In the genomic region with DNA sequence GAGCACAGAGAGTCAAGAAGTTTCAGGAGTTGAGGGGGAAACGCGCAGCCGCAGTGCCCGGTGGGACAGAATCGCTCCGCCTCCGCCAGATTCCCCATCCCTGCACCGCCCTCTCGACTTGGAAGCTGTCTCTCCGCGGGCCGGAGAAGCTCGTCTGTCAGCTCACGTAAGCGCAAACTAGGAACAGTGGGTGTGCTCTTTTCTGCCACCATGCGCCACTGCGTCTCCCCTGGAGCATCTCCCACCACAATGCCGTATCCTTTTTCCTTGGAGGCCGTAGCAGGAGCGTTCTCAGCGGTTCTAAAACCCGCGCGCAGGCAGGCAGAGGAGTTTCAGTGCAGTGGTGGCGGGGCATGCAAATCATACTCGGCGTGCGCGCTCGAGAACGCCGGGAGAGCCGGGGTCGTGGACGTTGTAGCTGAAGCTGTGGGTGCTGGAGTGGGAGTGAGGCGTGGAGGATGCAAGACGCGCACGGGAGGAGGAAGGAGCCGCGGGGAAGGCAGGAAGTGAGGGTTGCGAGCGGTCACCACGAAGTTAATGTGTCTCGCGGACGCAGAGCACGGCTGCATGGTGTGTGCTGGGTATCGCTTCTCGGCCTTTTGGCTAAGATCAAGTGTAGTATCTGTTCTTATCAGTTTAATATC, we compare ENCODE assay signal across 8 mouse cellular contexts. TPM values are rescaled to one million over a fixed set of nuclear protein-coding genes. Genes with fewer than 3 reads are reported as not detected.
DNase-seq lines count a peak whose midpoint lies in the region; ATAC-seq lines count a peak whose summit lies in the region.
"Not testable (repeated sequence)": the region's sequence is repeated elsewhere in the genome, so short reads cannot be mapped to it uniquely, and the experiment has no call there.

No protein-coding gene starts in this region.

- peak; percentile 87 for DNase-seq in forebrain, embryonic 14.5 days (ENCODE audit: low spot score)
- DNase-seq in heart, postnatal 10 days = peak; percentile 86
- DNase-seq in kidney, postnatal 36 days = peak; percentile 69 to 83
- peak; percentile 74 for DNase-seq in telencephalon, adult 2 months (ENCODE audit: low read depth, low spot score)

- intact Hi-C loops in heart, postnatal 10 days (cut with DNase I) = not testable (repeated sequence)

- H3K9me3 ChIP-seq in forebrain, embryonic 14.5 days (replicated peaks; ENCODE audit: control insufficient read depth, low read length); liver, embryonic 16.5 days (replicated peaks; ENCODE audit: control insufficient read depth, low read length); neural tube, embryonic 13.5 days: not testable (repeated sequence)

- not testable (repeated sequence) for H3K36me3 ChIP-seq in forebrain, embryonic 14.5 days (ENCODE audit: control insufficient read depth, insufficient read depth, low read length); liver, embryonic 16.5 days (ENCODE audit: control insufficient read depth, insufficient read depth); neural tube, embryonic 13.5 days

- peak; percentile 75 for ATAC-seq in CD4-positive, CD25-positive, alpha-beta regulatory T cell, adult 4 months
- ATAC-seq in cerebellum, adult (ENCODE audit: insufficient number of reproducible peaks, low FRiP score, low TSS enrichment) = peak; percentile 90
- ATAC-seq in forebrain, embryonic 14.5 days = peak; percentile 92
- peak; percentile 78 for ATAC-seq in liver, embryonic 16.5 days (ENCODE audit: low read depth)
- peak; percentile 87 for ATAC-seq in neural tube, embryonic 13.5 days (ENCODE audit: low read depth)

- H3K27ac ChIP-seq in forebrain, embryonic 14.5 days (ENCODE audit: low read depth, low read length) = peak overlapping the region; percentile 63; the same call in 1 of the 2 replicates
- H3K27ac ChIP-seq in liver, embryonic 16.5 days (ENCODE audit: low read length) = not testable (repeated sequence)
- peak overlapping the region; percentile 80 for H3K27ac ChIP-seq in neural tube, embryonic 13.5 days (replicated peaks)

- H3K4me1 ChIP-seq in forebrain, embryonic 14.5 days (ENCODE audit: control insufficient read depth, insufficient read depth, low read length); liver, embryonic 16.5 days (ENCODE audit: control insufficient read depth, low read depth, low read length): not testable (repeated sequence)
- H3K4me1 ChIP-seq in neural tube, embryonic 13.5 days (replicated peaks) = peaks cover 11% of the 10 kb centered on the region

- WGBS in forebrain, embryonic 14.5 days = 0% methylated on average over 35 of the region's 50 CpGs
- WGBS in liver, embryonic 16.5 days (ENCODE audit: insufficient replicate concordance) = under 1% methylated on average over 35 of the region's 50 CpGs
- WGBS in neural tube, embryonic 13.5 days = under 1% methylated on average over 41 of the region's 50 CpGs

- not testable (repeated sequence) for H3K27me3 ChIP-seq in forebrain, embryonic 14.5 days (replicated peaks; ENCODE audit: control insufficient read depth, insufficient read depth, low read length)
- peaks cover 23% of the 10 kb centered on the region for H3K27me3 ChIP-seq in liver, embryonic 16.5 days (ENCODE audit: control insufficient read depth, insufficient read depth, low read depth, low read length)
- H3K27me3 ChIP-seq in neural tube, embryonic 13.5 days = peaks cover 21% of the 10 kb centered on the region

- H3K9ac ChIP-seq in forebrain, embryonic 14.5 days (ENCODE audit: low read length) = peak overlapping the region; percentile 64
- peak overlapping the region; percentile 53 for H3K9ac ChIP-seq in liver, embryonic 16.5 days (ENCODE audit: low read depth, low read length)
- peak overlapping the region; percentile 72 for H3K9ac ChIP-seq in neural tube, embryonic 13.5 days

- H3K4me3 ChIP-seq in forebrain, embryonic 14.5 days (ENCODE audit: low read depth, low read length) = peak overlapping the region; percentile 47
- H3K4me3 ChIP-seq in liver, embryonic 16.5 days (ENCODE audit: low read depth, low read length) = peak overlapping the region; percentile 59
- peak overlapping the region; percentile 58 for H3K4me3 ChIP-seq in neural tube, embryonic 13.5 days

- H3K4me2 ChIP-seq in forebrain, embryonic 14.5 days (ENCODE audit: low read length) = peak overlapping the region; percentile 59
- peak overlapping the region; percentile 65 for H3K4me2 ChIP-seq in liver, embryonic 16.5 days (ENCODE audit: low read depth, low read length)
- H3K4me2 ChIP-seq in neural tube, embryonic 13.5 days = peak overlapping the region; percentile 70

RNA-seq across cellular contexts. Expression of a gene that starts 24.4 kb away (rescaled TPM):
- polyA plus RNA-seq in CD4-positive, CD25-positive, alpha-beta regulatory T cell, adult 4 months (2017; shearing (Covaris generic)) = under 1 TPM in 1 of 2 experiments, not detected in 1; 0.13 TPM
- 1.2 and 1.6 TPM in 2 replicates for polyA plus RNA-seq in forebrain, embryonic 14.5 days (2014; fragmentation: Nextera tagmentation; extraction: Ambion mirVana)
- total RNA-seq in heart, postnatal 10 days (2021) = 10 to 100 TPM; 30.2 to 31.0 TPM
- polyA plus RNA-seq in liver, embryonic 16.5 days (2015; fragmentation: Nextera tagmentation; extraction: Ambion mirVana) = 8.0 and 8.1 TPM in 2 replicates
- 12.9 and 13.6 TPM in 2 replicates for polyA plus RNA-seq in neural tube, embryonic 13.5 days (2015; fragmentation: Nextera tagmentation; extraction: Ambion mirVana)

RNA-seq across cellular contexts. Expression of a gene that starts 47.6 kb away (rescaled TPM):
- polyA plus RNA-seq in CD4-positive, CD25-positive, alpha-beta regulatory T cell, adult 4 months (2017; shearing (Covaris generic)) = 1 to 10 TPM; 3.8 to 4.1 TPM
- polyA plus RNA-seq in forebrain, embryonic 14.5 days (2014; fragmentation: Nextera tagmentation; extraction: Ambion mirVana) = 8.4 and 10.3 TPM in 2 replicates
- total RNA-seq in heart, postnatal 10 days (2021) = 10 to 100 TPM; 12.6 to 13.0 TPM
- 75.9 and 84.2 TPM in 2 replicates for polyA plus RNA-seq in liver, embryonic 16.5 days (2015; fragmentation: Nextera tagmentation; extraction: Ambion mirVana)
- 8.7 and 9.6 TPM in 2 replicates for polyA plus RNA-seq in neural tube, embryonic 13.5 days (2015; fragmentation: Nextera tagmentation; extraction: Ambion mirVana)

RNA-seq across cellular contexts. Expression of a gene that starts 47.7 kb away (rescaled TPM):
- under 1 TPM in 1 of 2 experiments, not detected in 1; 0.17 TPM for polyA plus RNA-seq in CD4-positive, CD25-positive, alpha-beta regulatory T cell, adult 4 months (2017; shearing (Covaris generic))
- 23.2 and 28.8 TPM in 2 replicates for polyA plus RNA-seq in forebrain, embryonic 14.5 days (2014; fragmentation: Nextera tagmentation; extraction: Ambion mirVana)
- total RNA-seq in heart, postnatal 10 days (2021) = under 1 TPM in 1 of 2 experiments, not detected in 1; 0.19 TPM
- 0.45 and 0.72 TPM in 2 replicates for polyA plus RNA-seq in liver, embryonic 16.5 days (2015; fragmentation: Nextera tagmentation; extraction: Ambion mirVana)
- polyA plus RNA-seq in neural tube, embryonic 13.5 days (2015; fragmentation: Nextera tagmentation; extraction: Ambion mirVana) = 33.4 and 37.3 TPM in 2 replicates

Comparison
In these comparisons a context has a peak if more than half of its experiments do, and no peak if none do; other contexts are left out.
1. RNA of a gene that starts 47.7 kb away (polyA plus RNA-seq): 33.4 to 37.3 TPM in neural tube, embryonic 13.5 days and 23.2 to 28.8 TPM in forebrain, embryonic 14.5 days; 0.45 to 0.72 TPM in liver, embryonic 16.5 days and 0.17 TPM in CD4-positive, CD25-positive, alpha-beta regulatory T cell, adult 4 months; every median in the first group is over 10 times any median in the second.
2. Peak in every context shown above with its lines, with median percentiles within 50 percentile points of each other: ATAC-seq, DNase-seq, H3K4me2 ChIP-seq, H3K4me3 ChIP-seq and H3K9ac ChIP-seq.